Mouse (Mus musculus): ENCODE results near the gene Tmprss11d. TPM values are rescaled to one million over a fixed set of nuclear protein-coding genes. Genes with fewer than 3 reads are reported as not detected.
"Not testable (repeated sequence)": the region's sequence is repeated elsewhere in the genome, so short reads cannot be mapped to it uniquely, and the experiment has no call there.

Gene Tmprss11d
- total RNA-seq (2021) = not detected

GRCm38 (mm10) chr5:86373320-86373719 lies at the start of gene Tmprss11d:
Tmprss11d (minus strand) TSS chr5:86373420.
- no peak for DNase-seq

GRCm38 (mm10) chr5:86421323-86422028 lies 48.3 kb upstream of the Tmprss11d start:
- no peak for DNase-seq

DNA sequence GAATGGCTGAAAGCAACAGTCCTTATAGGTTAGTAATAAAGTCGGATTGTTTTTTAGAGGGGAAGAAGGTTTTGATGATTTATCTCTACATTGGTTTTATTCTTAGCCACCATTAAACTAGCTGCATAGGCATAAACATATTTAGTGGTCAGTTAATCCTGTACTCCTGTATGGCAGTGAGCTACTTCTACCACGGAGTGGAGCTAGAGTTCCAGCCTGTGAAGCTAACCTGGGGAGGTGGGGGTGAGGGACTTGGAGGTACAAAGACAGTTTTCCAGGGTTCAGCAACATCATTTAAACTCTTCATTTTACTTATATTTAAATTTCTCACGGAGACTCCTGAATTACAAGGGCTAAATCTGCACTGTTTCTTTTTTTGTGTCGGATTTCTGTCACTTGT lies 46.3 kb upstream of the Tmprss11d start:
- no peak for DNase-seq

DNA sequence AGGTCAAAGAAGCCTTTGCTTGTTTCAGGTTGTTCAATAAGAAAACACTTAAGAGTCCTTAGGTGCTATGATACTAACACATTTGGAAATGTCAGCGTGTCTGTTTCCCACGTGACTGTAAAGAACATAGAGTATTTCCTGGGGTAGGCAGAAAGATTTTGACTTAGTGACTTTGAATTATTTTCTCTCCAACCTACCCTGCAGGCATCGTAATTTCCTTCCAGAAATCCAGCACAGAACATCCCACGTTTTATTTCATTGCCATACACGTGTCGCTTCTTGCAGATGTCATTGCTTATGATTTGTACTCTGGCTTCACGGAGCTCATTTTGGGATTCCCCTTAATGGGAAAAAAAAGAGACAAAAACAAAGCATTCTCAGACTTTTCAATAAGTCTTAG lies 41.1 kb upstream of the Tmprss11d start:
- no peak for DNase-seq

DNA sequence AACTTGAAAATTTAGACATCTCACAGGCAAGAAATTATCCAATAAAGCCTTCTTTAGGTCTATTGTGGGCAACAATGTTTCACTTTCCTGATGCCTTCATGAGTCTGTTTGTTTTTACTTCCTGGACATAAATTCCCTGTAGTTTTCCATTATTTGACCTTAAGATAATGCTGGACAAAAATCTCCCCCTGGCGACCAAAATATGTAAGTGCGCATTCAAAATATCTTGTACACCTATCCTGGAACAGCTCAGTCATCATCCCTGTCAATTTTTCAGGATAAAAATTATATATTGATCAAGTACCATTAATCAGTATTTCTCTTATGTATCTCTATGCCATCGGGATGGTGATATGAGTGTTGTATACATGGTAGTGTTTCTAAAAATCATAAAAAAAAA lies 37.6 kb upstream of the Tmprss11d start:
- DNase-seq = peak; percentile 22

- DNase-seq = no peak
These were observed 34.7 kb upstream of the Tmprss11d start for GRCm38 (mm10) chr5:86407941-86408340.

GRCm38 (mm10) chr5:86407191-86407590 lies 34.0 kb upstream of the Tmprss11d start:
- no peak for DNase-seq

DNA sequence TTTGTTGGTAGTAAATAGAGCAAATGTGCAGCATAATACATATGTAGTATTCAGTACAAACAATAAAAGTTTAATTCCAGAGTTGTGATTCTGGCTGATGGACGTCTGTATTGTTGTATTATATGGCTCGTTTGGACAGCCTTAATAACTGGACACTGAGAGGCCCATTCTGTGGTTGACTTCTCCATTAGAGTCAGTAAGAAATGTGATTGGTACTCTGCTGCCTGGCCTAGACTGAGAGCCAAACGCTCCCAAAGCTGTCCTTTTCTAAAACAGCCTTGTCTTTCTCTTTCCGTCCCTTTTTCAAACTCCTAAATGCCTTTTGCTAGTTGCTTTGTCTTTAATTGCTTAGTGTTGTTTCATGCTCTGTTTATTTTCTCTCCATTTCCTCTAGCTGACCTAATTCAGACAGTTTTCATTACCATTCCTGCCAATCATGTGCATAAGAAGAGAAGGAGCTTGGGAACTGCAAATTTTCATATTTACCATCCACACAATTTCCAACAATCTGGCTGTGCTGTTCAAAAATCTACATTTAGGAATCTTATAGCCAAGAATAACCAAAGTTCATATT lies 13.7 kb downstream of the Tmprss11d start:
- no peak for DNase-seq

DNA sequence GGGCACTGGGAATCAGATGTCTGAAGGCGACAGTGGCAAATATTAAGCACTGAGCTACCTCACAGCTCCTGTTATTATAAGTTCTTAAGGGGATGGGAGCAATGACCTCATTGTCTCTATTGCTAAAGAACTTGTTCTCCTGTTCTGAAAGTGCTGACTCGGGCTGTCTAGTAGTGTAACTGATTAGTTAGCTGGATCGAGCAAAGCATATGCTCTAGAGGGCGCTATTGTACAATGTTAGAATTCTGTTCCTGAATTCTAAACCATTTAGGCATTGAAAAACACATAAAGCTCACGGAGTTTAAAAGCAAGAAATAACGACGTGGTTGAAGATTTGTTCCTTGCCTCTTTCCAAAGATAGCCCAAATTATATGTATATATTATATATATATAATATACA lies 20.3 kb downstream of the Tmprss11d start:
- peak; percentile 12 for DNase-seq

DNA sequence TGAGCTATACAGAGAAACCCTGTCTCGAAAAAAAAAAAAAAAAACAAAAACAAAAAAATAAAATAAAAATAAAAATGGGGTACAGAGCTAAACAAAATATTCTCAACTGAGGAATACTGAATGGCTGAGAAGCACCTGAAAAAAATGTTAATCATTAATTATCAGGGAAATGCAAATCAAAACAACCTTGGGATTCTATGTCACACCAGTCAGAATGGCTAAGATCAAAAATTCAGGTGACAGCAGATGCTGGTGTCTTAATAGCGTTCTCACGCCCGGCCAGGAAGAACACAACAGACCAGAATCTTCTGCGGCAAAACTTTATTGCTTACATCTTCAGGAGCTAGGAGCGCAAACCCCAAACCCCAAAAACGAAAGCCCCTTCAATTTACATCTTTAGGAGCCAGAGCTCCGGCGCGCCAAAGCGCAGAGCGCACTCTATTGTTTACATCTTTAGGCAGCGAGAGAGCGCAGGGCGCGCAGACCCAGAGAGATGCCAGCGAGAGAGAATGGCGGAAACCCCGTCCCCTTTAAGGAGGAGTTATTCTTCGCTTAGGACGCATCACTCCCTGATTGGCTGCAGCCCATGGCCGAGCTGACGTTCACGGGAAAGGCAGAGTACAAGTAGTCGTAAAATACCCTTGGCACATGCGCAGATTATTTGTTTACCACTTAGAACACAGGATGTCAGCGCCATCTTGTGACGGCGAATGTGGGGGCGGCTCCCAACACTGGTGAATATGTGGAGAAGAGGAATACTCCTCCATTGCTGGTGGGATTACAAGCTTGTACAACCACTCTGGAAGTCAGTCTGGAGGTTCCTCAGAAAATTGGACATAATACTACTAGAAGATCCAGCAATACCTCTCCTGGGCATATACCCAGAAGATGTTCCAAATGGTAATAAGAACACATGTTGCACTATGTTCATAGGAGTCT lies 54.9 kb downstream of the Tmprss11d start:
- DNase-seq = not testable (repeated sequence)

GRCm38 (mm10) chr5:86306116-86306515 lies 67.1 kb downstream of the Tmprss11d start:
- peak; percentile 70 for DNase-seq

GRCm38 (mm10) chr5:86303877-86304276 lies 69.3 kb downstream of the Tmprss11d start:
- DNase-seq = no peak

DNA sequence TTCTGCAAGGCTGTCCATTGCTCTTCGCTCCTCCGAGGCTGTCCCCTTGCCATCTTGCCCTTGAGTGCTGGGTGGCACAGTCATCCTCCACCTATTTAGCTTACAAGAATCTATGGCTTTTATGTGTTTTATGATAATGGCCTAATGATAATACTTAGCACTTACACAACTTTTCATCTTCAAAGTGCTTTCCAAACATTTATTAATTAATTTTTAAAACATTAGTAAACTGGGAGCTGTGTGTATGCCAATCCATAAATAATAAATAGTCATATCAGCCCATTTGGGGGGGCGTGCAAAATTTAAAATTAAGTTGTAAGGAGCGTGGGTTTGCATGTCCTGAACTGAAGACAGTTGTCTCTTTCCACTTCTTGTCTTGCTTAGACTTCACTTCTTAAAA lies 84.0 kb downstream of the Tmprss11d start, which contains the start of gene Tmprss11c:
Gene Tmprss11c, minus strand, starts transcription at position 101 of the 400 bp plus-strand sequence.
- no peak for DNase-seq

Other genes with a start within 250 kb of the Tmprss11d start
- gene Uba6, start 200.6 kb downstream of the Tmprss11d start, total RNA-seq (2021) = 1 to 10 TPM; 9.0 to 9.4 TPM
- not detected for gene Gnrhr, start 175.5 kb downstream of the Tmprss11d start, total RNA-seq (2021)
- not detected for gene Tmprss11c, start 84.1 kb downstream of the Tmprss11d start, total RNA-seq (2021)
- not detected for gene Tmprss11a, start 95.6 kb upstream of the Tmprss11d start, total RNA-seq (2021)
- gene Tmprss11g, start 145.2 kb upstream of the Tmprss11d start, total RNA-seq (2021) = not detected

Measured in heart, postnatal 4 days (tissue).